In the genomic region with DNA sequence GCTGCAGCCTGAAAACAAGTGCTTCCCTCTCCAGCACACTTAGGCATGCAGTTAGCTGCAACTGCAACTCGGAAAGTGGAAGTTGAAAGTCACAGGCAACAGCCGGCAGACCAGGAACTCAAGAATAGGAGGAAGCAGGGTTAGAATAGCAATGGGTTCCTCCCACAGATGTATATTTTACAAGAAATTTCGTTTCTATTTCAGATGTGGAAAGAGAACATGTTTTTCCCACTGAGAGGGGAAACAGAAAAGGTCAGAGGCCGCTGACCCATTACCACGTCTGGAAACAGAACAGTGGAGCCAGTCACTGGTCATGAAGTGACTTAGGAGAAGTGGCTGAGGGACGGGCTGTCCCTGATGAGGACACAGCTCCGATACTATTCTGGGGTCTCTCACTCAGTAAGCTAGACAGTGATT, we compare ENCODE assay signal across 11 mouse cellular contexts. TPM values are rescaled to one million over a fixed set of nuclear protein-coding genes. Genes with fewer than 3 reads are reported as not detected.
DNase-seq lines count a peak whose midpoint lies in the region; ATAC-seq and TF ChIP-seq lines count a peak whose summit lies in the region.
"Had no signal": no experiment of that assay in that cellular context is flagged by ENCODE, and none has a peak within 500 bp of the region (broad histone marks: within the 10 kb centered on the region; RNA-seq: fewer than 3 reads in every experiment).

No protein-coding gene starts in this region.

- no peaks in the 10 kb centered on the region for H3K27me3 ChIP-seq in intestine, postnatal 0 days (replicated peaks; ENCODE audit: control insufficient read depth, insufficient read depth, low read length)

- no peak for ATAC-seq in CD4-positive, CD25-positive, alpha-beta regulatory T cell, adult 4 months
- no peak for ATAC-seq in intestine, postnatal 0 days
- peak; percentile 88 for ATAC-seq in monocyte, adult 5-6 weeks (replicated peaks; ENCODE audit: insufficient number of reproducible peaks, low FRiP score, low TSS enrichment, poor library complexity, severe bottlenecking)

- DNase-seq in CD4-positive, CD25-positive, alpha-beta regulatory T cell, adult 2 months (ENCODE audit: low read depth, low spot score) = peak; percentile 7
- DNase-seq in layer of hippocampus, adult 9-11 months = peak; percentile 69
- no peak for DNase-seq in layer of hippocampus, adult 8-10 months (ENCODE audit: low spot score in 2 of 2)
- DNase-seq in cerebellum, postnatal 4 days (ENCODE audit: low spot score in 2 of 2) = no peak
- no peak for DNase-seq in cerebellum, adult 11-12 months

- H3K4me3 ChIP-seq in intestine, postnatal 0 days (ENCODE audit: low read depth, low read length) = no peak overlapping the region
- H3K4me3 ChIP-seq: erythroblast, embryonic 14.5 days; myocyte had no signal

- 0 out of 2 replicates have a peak, but pooled peaks cover 8% of the 10 kb centered on the region for H3K4me1 ChIP-seq in intestine, postnatal 0 days (replicated peaks; ENCODE audit: control insufficient read depth, insufficient read depth, low read length)

- TF ChIP-seq CTCF in intestine, postnatal 0 days (IDR thresholded peaks at IDR 0.05; ENCODE audit: low read depth) = no peak

- H3K36me3 ChIP-seq in intestine, postnatal 0 days (ENCODE audit: control insufficient read depth, insufficient read depth) = no peaks in the 10 kb centered on the region

- no peaks in the 10 kb centered on the region for H3K9me3 ChIP-seq in intestine, postnatal 0 days (ENCODE audit: control insufficient read depth)

- no peak overlapping the region for H3K4me2 ChIP-seq in intestine, postnatal 0 days (replicated peaks; ENCODE audit: low read depth)

- peak overlapping the region; percentile 73; the same call in 1 of the 2 replicates for H3K27ac ChIP-seq in intestine, postnatal 0 days (ENCODE audit: low read depth, low read length)

- H3K9ac ChIP-seq in intestine, postnatal 0 days (ENCODE audit: low read depth, low read length) = no peak overlapping the region

- 53% methylated on average over 7 of the region's 7 CpGs for WGBS in intestine, postnatal 0 days

RNA-seq across cellular contexts. Expression of a gene that starts 55.0 kb away (rescaled TPM):
- 1 to 10 TPM; 1.2 to 2.7 TPM for polyA plus RNA-seq in CD4-positive, CD25-positive, alpha-beta regulatory T cell, adult 4 months (2017; shearing (Covaris generic))
- 10 to 100 TPM; 42.4 to 47.6 (median 45.9) TPM for total RNA-seq in layer of hippocampus, adult 8-10 months (2022)
- 52.0 and 86.5 TPM in 2 replicates for polyA plus RNA-seq in intestine, postnatal 0 days (2015; fragmentation: Nextera tagmentation; extraction: Ambion mirVana)
- total RNA-seq in monocyte, adult 5-6 weeks (2017) = 16.3 to 27.2 TPM (median 16.8 TPM) in 3 replicates

RNA-seq across cellular contexts. Expression of a gene that starts 56.4 kb away (rescaled TPM):
- not detected for polyA plus RNA-seq in CD4-positive, CD25-positive, alpha-beta regulatory T cell, adult 4 months (2017; shearing (Covaris generic))
- not detected for total RNA-seq in layer of hippocampus, adult 8-10 months (2022)
- polyA plus RNA-seq in intestine, postnatal 0 days (2015; fragmentation: Nextera tagmentation; extraction: Ambion mirVana) = not detected in 2 replicates
- total RNA-seq in monocyte, adult 5-6 weeks (2017) = not detected in 3 replicates
- polyA plus RNA-seq: erythroblast, embryonic 14.5 days; intestine, embryonic 14.5 days; myocyte had no signal

Comparison
In these comparisons a context has a peak if more than half of its experiments do, and no peak if none do; other contexts are left out.
1. DNase-seq: peak in CD4-positive, CD25-positive, alpha-beta regulatory T cell, adult 2 months (single experiment) and layer of hippocampus, adult 9-11 months (single experiment); none in layer of hippocampus, adult 8-10 months (0 of 2), cerebellum, postnatal 4 days (0 of 2) and cerebellum, adult 11-12 months (single experiment).